Mouse (Mus musculus): ENCODE measurements around the gene Ccna1. TPM values are rescaled to one million over a fixed set of nuclear protein-coding genes. Genes with fewer than 3 reads are reported as not detected.

The Ccna1 gene
- under 1 TPM; 0.26 to 0.37 TPM for total RNA-seq (2021)
- long read RNA-seq, experiment 1: 0 reads
- long read RNA-seq, experiment 2: 0 reads

GRCm38 (mm10) chr3:55055038-55055746 lies at the start of gene Ccna1:
Ccna1 (minus strand) TSS chr3:55055501.
- DNase-seq: peak; percentile 59 to 65
- intact Hi-C loops (cut with DNase I): no loop called here

DNA sequence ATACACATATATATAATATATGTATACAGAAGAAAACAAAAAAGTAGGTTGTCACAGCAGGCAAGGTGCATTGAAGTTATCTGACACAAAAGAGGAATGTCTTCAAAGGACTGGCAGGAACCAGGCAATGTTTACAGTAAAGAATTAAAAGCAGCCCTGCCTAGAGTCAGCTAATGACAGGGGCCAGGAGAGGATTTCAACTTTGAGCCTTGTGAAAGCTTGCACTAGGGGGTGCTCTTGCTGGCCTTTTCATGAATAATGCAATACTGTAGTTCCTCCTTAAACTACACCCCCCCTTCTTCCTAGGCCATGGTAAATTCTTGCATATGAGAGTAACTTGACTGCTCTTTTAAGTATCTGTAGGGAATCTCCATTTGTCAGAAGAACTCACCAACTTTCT lies 45.8 kb upstream of the Ccna1 start:
- intact Hi-C loops (cut with DNase I): no loop called here
- DNase-seq: no peak

DNA sequence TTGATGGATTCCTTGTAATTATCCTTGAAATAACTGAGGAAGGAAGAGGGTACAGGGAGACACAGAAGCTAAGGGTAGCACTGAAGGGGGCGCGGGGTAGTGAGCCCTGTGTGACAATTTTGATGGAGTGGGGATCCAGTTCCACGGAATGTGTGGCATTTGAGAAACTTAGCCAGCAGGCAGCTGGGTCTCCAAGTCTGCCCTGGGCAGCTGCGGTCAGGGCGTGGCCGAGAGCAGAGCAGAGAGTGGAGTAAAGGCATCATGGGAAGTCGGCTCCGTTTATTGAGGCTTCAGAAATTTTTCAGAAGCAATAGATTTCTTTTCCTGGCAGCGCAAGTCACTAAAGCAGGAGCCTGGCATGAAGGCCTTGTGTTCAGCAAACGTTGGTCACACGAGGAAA lies 43.7 kb upstream of the Ccna1 start:
- intact Hi-C loops (cut with DNase I): no loop called here
- no peak for DNase-seq

- intact Hi-C loops (cut with DNase I): no loop called here
- DNase-seq: no peak
Observed at GRCm38 (mm10) chr3:55098014-55098413, 42.7 kb upstream of the Ccna1 start.

DNA sequence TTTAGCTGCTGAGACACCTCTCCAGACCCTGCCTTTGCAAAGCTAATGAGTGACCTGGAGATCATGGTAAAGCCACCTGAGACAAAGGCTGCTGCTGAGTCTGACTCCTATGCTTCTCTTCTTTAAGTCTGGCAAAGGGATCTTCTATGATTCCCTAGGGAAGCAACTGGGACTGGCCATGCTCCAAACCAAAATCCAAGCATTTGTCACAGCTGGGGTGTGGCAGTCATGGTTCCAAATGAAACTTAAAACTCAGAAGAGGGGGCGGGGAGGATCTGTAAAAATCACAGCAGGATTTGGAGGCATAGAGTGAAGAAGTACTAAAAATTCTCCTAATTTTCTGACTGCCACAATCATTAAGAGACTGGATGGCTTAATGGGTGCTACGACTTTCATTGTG lies 41.9 kb upstream of the Ccna1 start:
- intact Hi-C loops (cut with DNase I): no loop called here
- DNase-seq: peak in 1 of 2 experiments; percentile 48

- intact Hi-C loops (cut with DNase I): no loop called here
- DNase-seq: no peak
Observed at GRCm38 (mm10) chr3:55096655-55097005, 41.3 kb upstream of the Ccna1 start.

DNA sequence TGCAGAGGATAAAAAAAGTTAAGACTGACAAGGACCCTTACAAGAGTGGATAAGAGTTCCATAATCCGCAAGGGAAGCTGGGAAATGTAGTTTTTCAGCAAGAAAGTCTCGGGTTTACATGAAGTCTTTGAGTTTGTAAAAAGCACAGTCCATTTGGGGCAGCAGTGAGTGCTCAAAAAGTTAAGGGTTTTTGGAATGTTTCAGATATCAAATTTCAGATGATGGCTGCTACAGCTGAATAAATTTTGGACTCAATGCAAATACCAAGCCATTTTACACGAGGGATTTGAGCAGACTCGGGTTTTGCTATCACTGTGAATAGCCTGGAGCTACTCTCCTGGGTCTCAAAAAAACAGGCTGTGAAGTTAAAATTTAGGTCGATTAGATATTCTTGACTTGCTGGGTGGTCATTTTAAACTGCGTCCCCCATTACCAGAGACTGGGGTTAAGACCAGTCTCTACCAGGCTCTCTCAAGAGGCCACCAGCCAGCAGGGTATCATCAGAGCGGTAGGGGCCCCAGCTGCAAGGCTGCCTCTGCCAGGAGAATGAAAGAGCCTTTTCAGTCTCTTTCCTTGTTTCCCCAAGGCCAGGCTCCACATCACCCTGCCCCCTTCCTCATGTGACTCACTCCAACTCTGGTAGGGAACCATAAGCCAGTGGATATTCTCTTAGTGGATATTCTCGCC lies 40.8 kb upstream of the Ccna1 start:
- intact Hi-C loops (cut with DNase I): no loop called here
- peak; percentile 18 to 33 for DNase-seq

DNA sequence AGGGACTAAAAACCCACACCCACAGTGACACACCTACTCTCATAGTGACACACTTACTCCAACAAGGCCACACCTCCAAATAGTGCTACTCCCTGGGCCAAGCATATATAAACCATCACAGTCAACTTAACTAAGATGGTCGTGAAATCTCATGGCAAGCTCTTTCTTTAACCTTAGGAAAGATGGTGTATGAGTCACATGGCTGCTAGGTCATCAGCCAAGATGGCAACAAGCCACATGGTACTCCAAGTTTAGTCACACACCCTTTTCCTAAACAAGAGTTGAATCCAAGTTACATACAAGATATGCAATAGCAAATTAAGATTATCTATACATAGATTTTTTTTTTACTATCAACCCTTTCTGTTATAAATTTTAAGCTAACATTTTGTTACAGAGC lies 37.9 kb upstream of the Ccna1 start:
- DNase-seq: no peak
- intact Hi-C loops (cut with DNase I): no loop called here

GRCm38 (mm10) chr3:55089291-55089690 lies 34.0 kb upstream of the Ccna1 start:
- DNase-seq: no peak
- intact Hi-C loops (cut with DNase I): no loop called here

GRCm38 (mm10) chr3:55088843-55089242 lies 33.5 kb upstream of the Ccna1 start:
- intact Hi-C loops (cut with DNase I): no loop called here
- DNase-seq: no peak

DNA sequence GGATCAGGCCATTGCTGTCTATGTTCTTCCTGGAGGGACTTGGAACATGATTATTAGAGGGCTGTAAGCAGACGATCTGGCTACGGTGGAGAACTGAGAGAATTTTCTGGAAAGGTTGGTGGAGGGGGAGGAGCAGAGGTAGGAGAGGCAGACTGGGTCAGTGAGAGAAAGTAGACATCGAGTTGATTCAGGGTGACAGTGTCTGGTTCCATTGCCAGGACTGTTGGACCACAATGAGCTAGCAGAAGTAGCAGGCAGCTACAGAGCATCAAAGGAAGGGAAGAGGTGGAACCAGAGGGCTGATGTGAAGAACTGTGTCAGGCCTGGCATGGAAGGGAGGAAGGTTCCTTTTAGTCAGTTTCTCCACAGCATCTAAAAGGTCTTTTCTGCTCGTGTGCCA lies 33.1 kb upstream of the Ccna1 start:
- intact Hi-C loops (cut with DNase I): no loop called here
- no peak for DNase-seq

DNA sequence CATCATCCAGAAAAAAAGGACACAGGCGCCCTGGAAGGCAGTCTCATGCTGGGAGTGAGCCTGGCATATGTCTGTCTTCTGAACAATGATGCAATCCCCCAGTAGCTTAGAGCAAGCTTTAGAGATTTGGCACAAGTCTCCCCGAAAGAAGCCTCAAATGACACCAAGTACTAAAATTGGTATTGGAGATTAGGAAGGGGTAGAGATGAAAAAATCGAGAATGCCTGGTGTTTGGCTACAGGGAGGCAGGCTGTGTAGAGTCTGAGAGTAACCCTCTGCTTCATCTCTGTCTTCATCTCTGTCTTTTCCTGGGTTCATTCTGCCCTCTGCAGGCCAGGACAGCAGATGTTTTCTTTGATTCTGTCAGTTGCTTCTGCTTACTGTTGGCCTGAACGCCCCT lies 32.1 kb upstream of the Ccna1 start:
- no peak for DNase-seq

DNA sequence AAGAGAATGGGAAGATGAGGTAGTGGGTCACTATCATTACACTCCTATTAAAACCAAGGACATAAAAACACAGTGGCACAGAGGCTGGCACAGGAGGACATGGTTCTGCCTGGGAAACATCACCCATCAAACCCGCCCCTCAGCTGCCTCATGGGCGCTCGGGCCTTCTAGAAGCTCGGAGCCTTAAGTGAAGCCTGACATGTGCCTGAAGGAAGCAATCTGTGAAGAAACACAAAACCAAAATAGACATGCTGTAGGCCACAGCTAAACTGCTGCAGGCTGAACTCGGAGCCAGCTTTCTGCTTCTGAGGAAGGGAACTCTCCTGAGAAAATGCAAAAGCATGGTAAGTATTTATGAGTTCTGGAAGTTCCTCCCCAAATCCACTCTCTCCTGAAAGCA lies 31.6 kb upstream of the Ccna1 start:
- no peak for DNase-seq
- intact Hi-C loops (cut with DNase I): no loop called here

More for the DNA sequence above, 32.1 kb upstream of the Ccna1 start:
- intact Hi-C loops (cut with DNase I): no loop called here

DNA sequence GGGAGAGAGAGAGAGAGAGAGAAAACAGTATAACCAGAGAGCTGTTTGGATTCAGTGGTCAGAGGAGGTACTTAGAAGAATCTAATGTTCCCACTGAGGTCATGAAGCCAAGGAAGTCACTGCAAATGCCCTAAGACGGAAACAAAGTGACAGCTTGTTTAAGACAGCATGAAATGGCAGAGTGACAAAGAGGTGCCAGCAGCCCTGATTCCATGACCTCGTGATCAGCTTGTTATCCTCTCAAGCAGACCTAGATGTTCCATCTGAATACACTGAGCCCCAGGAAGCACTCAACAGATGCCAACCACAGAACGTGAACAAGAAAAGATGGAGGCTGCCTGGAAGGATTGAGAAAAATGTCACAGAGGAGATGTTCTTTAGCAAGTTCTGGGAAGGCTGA lies 30.4 kb upstream of the Ccna1 start:
- intact Hi-C loops (cut with DNase I): no loop called here
- no peak for DNase-seq

DNA sequence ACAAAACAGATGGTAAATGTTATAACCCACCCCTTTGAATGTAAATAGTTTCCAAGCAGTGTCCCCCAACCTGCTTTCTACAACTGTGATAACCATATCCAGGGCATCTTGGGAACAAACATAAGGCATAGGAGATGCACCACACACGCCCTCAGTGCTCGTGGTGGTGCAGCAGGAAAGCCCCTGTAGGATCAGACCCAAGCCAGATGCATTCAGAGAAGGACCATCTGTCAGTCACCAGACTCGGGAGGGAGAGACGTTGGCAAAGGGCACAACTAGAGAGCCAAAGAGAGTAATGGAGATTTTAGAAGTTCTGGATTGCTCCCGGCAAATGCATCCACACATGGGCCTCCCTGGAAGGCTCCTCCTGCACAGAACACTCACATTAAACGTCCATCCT lies 29.5 kb upstream of the Ccna1 start:
- no peak for DNase-seq
- intact Hi-C loops (cut with DNase I): no loop called here

DNA sequence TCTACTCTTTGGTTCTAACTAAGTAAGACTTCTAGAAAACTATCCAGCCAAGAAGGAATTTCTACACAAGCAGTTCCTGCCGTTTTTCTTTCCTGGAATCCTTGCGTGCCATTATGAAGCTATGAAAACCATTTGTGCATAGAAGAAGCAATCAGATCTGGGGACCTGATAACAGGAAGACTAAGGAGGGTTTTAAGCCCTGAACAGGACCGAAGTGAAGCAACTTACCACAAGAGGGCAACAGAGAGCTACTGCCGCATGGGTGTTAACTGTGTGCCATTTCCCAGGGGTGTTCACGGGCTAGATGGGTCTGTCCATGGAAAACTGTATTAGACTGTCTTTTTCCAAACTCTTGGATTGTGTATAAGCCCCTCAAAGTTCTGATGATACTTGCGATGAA lies 24.8 kb upstream of the Ccna1 start:
- peak; percentile 70 to 86 for DNase-seq
- intact Hi-C loops (cut with DNase I): loop anchor here (1.0 to 2.0 kb wide), 3 partner anchors 33 to 277 kb away; partner anchors contain the start of gene Spg20

DNA sequence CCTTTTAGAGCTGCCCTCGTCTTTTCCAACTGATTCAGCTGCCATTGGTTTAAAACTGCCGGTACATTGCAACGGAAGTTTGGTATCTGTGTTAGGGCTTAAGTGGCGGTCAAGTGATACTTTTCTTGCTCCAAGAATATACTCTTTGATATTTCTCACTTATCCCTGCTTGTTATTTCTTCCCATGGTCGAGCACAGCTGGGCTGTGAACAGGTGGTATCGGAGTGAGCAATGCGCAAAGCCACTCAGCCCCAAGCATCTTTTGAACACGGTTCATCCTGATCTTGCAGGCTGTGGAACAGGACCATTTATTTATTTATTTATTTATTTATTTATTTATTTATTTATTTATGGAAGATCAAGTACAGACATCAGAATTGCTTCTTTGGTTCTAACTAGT lies 24.3 kb upstream of the Ccna1 start:
- intact Hi-C loops (cut with DNase I): loop anchor here (1.0 to 2.0 kb wide), 3 partner anchors 33 to 277 kb away; partner anchors contain the start of gene Spg20
- DNase-seq: no peak

GRCm38 (mm10) chr3:55078233-55078632 lies 22.9 kb upstream of the Ccna1 start:
- intact Hi-C loops (cut with DNase I): no loop called here
- no peak for DNase-seq

- no peak for DNase-seq
- intact Hi-C loops (cut with DNase I): no loop called here
Observed at GRCm38 (mm10) chr3:55075294-55075648, 20.0 kb upstream of the Ccna1 start.

DNA sequence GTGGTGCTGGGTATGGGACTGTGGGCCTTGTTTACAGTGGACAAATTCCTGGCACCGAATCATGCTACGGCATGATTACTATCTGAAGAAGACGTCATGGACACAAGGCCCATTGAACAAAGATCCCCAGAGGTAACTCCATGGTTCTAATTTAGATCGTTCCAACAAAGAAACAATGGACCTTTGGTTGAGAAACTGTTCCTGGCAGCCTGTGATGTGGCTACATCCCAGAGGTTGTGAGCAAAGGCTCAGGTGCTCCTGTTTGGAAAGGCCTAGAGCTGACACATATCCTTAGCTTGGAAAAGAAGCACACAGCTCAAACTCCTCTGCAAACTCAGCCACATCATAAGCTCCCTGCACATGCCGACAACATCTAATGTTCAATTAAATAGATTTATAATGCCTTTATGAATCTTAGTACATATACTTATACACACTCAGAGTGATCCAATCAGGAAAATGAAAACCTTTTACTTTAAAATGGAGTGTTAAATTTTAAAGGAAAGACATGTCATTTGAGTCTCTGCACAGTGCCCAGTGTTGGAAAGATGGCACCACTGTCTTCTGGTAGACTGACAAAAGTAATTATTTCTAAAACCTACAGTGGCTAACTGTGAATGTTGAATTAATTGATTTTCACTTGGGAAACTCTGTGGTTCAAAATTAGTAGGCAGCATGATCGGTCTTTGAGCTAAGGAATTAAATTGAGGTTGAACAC lies 19.4 kb upstream of the Ccna1 start:
- intact Hi-C loops (cut with DNase I): no loop called here

GRCm38 (mm10) chr3:55067791-55068434 lies 12.6 kb upstream of the Ccna1 start:
- no peak for DNase-seq
- intact Hi-C loops (cut with DNase I): no loop called here

More for the DNA sequence above, 19.4 kb upstream of the Ccna1 start:
- no peak for DNase-seq
